Mouse (Mus musculus) kidney, embryonic 15.5 days (tissue): ENCODE results near the gene Plekha6. TPM values are rescaled to one million over a fixed set of nuclear protein-coding genes. Genes with fewer than 3 reads are reported as not detected.

Source experiments
- ATAC-seq: fragments of 200-750 bp; cut with Nextera tagmentation; replicated peaks from 2 replicates; pipeline ENCODE4 v1.8.0; 2017; ENCODE audit warnings: moderate TSS enrichment; ENCODE audit not compliant: low FRiP score
- H3K27ac ChIP-seq: fragments of 300-500 bp; sonication (generic); 2 replicates; pipeline ENCODE4 v1.5.1; 2015; ENCODE audit warnings: mild to moderate bottlenecking, inconsistent platforms
- H3K27me3 ChIP-seq: fragments of 300-500 bp; sonication (generic); 2 replicates; pipeline ENCODE4 v1.6.1; 2015; ENCODE audit warnings: inconsistent platforms
- H3K36me3 ChIP-seq: fragments of 300-500 bp; sonication (generic); 2 replicates; pipeline ENCODE4 v1.6.1; 2015; ENCODE audit warnings: inconsistent platforms
- H3K4me1 ChIP-seq: fragments of 300-500 bp; sonication (generic); 2 replicates; pipeline ENCODE4 v1.6.1; 2015; ENCODE audit warnings: inconsistent platforms
- H3K4me2 ChIP-seq: fragments of 300-500 bp; sonication (generic); 2 replicates; pipeline ENCODE4 v1.6.1; 2015; ENCODE audit warnings: moderate library complexity, mild to moderate bottlenecking, inconsistent platforms
- H3K4me3 ChIP-seq: fragments of 300-500 bp; sonication (generic); replicated peaks from 2 replicates; pipeline ENCODE4 v1.5.1; 2015; ENCODE audit warnings: mild to moderate bottlenecking, inconsistent platforms
- H3K9ac ChIP-seq: fragments of 300-500 bp; sonication (generic); 2 replicates; pipeline ENCODE4 v1.6.1; 2015; ENCODE audit warnings: mild to moderate bottlenecking, inconsistent platforms
- H3K9me3 ChIP-seq: fragments of 300-500 bp; sonication (generic); replicated peaks from 2 replicates; pipeline ENCODE4 v1.6.1; 2016; ENCODE audit warnings: inconsistent platforms
- WGBS: fragments of 180-500 bp; shearing (Covaris S2); methylation state at CpG from one replicate; pipeline ENCODE4 v1.1.7; 2015; ENCODE audit warnings: mixed read lengths; 5-methylcytosine and 5-hydroxymethylcytosine counted together
- polyA plus RNA-seq: library from polyadenylated mRNA; unstranded; fragments of >200 nt; fragmentation: Nextera tagmentation; extraction: Ambion mirVana; gene quantifications from 2 replicates; pipeline ENCODE4 v1.2.1, GENCODE M21; 2015

Gene Plekha6
- polyA plus RNA-seq, 1 experiment from 2014 or later = 6.9 TPM

DNA sequence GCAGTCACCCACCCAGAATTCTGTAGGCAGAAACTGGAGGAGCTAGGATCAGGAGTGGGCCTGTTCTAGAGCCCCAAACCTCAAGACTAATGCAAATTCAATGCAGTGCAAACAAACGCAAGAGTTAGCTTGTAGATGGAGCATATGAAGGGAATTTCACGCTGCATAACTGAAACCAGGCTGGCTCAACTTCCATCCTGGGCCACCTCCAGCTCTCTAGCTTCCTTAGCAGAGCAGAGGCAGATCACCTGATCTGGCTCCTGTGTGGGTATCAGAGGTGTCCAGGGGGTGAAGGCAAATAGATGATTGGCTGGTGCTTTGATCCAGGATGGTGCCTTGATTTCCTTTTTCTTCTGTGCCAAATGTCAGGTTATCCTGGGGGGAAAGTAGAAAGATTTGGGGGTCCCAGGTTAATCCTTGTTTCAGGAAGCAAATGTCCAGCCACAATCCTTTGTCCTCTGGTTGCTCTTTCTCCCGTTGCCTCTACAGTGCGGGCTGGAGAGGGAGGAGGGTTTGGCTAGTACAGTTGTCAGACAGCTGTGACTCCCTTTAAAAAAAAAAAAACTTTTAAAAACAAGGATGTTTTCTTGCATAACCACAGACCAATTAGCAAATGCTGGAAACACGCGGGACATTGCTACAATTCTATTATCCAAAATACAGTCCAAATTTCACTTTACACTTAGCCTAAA lies 75.3 kb downstream of the Plekha6 start:
- 54% methylated on average over 6 of the region's 6 CpGs for WGBS
- H3K27ac ChIP-seq = peak overlapping the region; percentile 56

DNA sequence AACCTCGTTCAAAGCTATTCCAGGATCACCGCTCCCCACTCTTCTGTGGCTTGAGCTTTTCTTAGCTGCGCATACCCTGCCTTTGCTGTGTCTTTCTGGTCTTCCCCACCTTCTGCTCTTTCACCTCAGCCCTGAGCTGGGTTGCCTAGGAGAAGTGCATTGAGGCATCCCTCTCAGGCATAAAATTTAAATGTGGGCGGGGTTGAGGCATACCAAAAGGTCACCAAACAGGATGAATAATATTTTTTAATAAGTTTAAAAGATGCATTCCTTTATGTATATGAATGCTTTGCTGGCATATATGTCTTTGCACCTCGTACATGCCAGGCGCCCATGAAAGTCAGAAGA lies 75.8 kb downstream of the Plekha6 start:
- no peak for ATAC-seq
- Histone ChIP-seq H3K4me1 (peaks cover 59% of the 10 kb centered on the region), H3K27ac (peak overlapping the region; percentile 56), H3K27me3 (no peaks in the 10 kb centered on the region), H3K4me2 (no peak overlapping the region), H3K9me3 (no peaks in the 10 kb centered on the region), H3K4me3 (no peak overlapping the region), H3K36me3 (no peaks in the 10 kb centered on the region), H3K9ac (no peak overlapping the region)
- WGBS = 72% methylated on average over 6 of the region's 6 CpGs

More for the DNA sequence above, 75.3 kb downstream of the Plekha6 start:
- no peak overlapping the region for H3K9ac ChIP-seq
- no peaks in the 10 kb centered on the region for H3K36me3 ChIP-seq
- H3K9me3 ChIP-seq = no peaks in the 10 kb centered on the region
- H3K27me3 ChIP-seq = peaks cover 3% of the 10 kb centered on the region; the same call in 1 of the 2 replicates
- no peak overlapping the region for H3K4me3 ChIP-seq
- H3K4me2 ChIP-seq = no peak overlapping the region
- ATAC-seq = no peak
- peaks cover 57% of the 10 kb centered on the region for H3K4me1 ChIP-seq

DNA sequence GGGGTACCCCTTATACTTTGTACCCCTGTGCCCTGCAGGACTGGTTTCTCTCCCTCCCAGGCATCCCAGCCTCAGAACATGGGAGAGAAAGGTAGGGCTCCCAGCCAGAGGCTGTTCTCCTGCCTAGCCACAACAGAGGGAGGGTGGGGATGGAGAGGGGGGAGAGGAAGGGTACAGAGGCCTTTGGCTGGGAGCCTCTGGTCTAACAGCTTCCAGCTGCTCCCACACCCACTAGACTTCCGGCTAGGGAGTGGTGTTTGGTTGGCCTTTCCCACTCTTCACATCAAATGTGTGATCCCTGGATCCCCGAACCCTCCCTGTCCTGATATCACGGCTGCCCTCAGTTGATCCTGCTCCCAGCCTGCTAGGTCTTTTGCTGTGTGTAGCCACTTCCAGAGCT lies 76.9 kb downstream of the Plekha6 start:
- H3K4me1 ChIP-seq = peaks cover 66% of the 10 kb centered on the region
- peak; percentile 40; the same call in 1 of the 2 replicates for ATAC-seq
- peak overlapping the region; percentile 16; the same call in 1 of the 2 replicates for H3K27ac ChIP-seq

DNA sequence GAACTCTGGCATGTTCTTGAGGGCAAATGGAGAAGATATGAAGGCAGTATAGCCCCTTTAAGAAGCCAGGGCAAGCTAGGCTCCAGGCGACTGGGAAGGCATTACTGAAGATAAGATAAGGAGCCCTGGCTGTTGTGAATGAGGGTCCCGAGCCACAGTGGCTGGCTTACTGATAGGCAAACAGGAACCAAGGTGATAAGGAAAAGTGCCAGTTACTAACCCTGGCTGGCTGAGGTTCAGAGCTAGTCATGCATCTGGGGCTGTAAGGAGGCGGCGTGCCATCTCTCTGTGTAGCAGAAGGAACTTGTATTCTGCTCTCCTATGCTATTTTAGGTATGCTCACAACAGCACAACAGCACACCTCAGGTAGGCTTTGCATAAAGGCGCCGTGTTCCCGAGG lies 80.7 kb downstream of the Plekha6 start:
- H3K9me3 ChIP-seq = no peaks in the 10 kb centered on the region
- peaks cover 45% of the 10 kb centered on the region for H3K4me1 ChIP-seq
- no peaks in the 10 kb centered on the region for H3K36me3 ChIP-seq
- no peak overlapping the region for H3K9ac ChIP-seq
- H3K4me2 ChIP-seq = no peak overlapping the region
- H3K27me3 ChIP-seq = no peaks in the 10 kb centered on the region
- 0 out of 2 replicates have a peak overlapping the region, but pooled peaks have one; percentile 1 for H3K27ac ChIP-seq
- H3K4me3 ChIP-seq = no peak overlapping the region
- 74% methylated on average over 7 of the region's 7 CpGs for WGBS
- no peak for ATAC-seq

More for the DNA sequence above, 76.9 kb downstream of the Plekha6 start:
- H3K4me2 ChIP-seq = no peak overlapping the region
- no peaks in the 10 kb centered on the region for H3K9me3 ChIP-seq
- no peaks in the 10 kb centered on the region for H3K27me3 ChIP-seq
- H3K36me3 ChIP-seq = no peaks in the 10 kb centered on the region
- no peak overlapping the region for H3K4me3 ChIP-seq
- 46% methylated on average over 3 of the region's 3 CpGs for WGBS
- H3K9ac ChIP-seq = no peak overlapping the region

DNA sequence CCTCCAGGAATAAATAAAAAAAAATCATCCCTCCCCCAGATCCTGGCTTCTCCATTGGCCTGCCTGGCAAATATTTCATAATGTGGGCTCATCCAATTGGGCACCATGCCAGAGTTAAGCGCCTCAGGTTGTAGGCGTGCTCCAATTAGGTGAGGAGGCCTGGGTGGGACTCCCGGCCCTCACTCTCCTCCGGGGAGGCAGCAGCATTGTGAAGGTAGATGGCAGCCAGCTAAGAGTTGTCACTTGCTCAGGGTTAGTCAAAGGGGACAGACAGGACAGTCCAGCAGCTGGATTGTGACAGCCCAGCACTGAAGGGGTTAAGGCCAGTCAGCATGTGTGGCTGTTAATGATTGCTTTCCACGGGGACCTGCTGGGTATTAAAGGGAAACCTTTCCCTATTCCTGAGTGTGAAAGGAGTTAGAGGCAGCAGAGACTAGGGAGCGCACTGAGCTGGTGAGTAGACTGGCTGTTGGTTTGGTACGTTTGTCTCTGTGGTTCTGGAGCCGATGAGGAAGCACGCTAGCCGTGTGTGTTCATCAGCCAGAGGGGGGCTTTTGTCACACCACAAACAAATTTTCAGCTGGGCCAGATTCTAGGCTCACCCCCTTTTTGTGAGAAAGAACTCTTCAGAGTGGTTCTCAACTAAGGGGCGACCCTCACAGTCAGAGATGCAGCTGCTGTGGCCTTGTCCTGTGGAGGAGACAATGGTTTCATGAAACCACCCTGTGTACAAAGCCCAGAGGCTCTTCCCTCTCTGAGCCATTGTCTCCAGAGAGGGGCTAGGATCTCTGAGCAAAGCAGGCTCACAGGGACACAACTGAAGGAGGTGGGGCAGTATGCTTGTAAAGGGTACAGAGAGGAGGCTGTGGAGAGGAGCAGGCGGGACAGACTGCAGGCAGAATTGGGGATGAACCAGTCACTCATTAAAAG lies 81.9 kb downstream of the Plekha6 start:
- H3K4me2 ChIP-seq = peak overlapping the region; percentile 45
- H3K9me3 ChIP-seq = no peaks in the 10 kb centered on the region
- peak overlapping the region; percentile 29; the same call in 1 of the 2 replicates for H3K9ac ChIP-seq
- peaks cover 39% of the 10 kb centered on the region for H3K4me1 ChIP-seq
- peak; percentile 66 for ATAC-seq
- H3K36me3 ChIP-seq = no peaks in the 10 kb centered on the region
- H3K4me3 ChIP-seq = peak overlapping the region; percentile 29
- 39% methylated on average over 12 of the region's 12 CpGs for WGBS
- no peaks in the 10 kb centered on the region for H3K27me3 ChIP-seq
- H3K27ac ChIP-seq = peak overlapping the region; percentile 75

DNA sequence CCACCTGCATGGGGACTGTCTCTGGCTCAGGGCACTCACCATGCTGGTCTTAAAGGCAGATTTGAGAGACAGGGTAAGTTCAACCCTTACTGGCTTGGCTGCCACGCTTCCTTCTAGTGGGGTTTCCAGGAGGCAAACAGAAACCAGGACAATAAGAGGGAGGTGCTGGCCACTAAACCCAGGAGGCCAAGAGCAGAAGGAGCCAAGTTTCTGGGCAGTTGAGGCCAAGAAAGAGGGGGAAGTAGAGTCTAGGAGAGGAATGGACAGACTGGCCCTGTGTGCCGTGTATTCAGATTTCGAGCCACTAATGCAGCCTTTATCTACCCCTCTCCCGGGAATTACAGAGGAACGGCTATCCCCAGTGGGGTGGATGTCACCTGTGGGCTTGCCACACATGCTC lies 83.2 kb downstream of the Plekha6 start:
- Histone ChIP-seq H3K36me3 (no peaks in the 10 kb centered on the region), H3K4me1 (peaks cover 46% of the 10 kb centered on the region), H3K4me2 (no peak overlapping the region), H3K4me3 (no peak overlapping the region), H3K27ac (no peak overlapping the region), H3K27me3 (no peaks in the 10 kb centered on the region), H3K9ac (no peak overlapping the region), H3K9me3 (no peaks in the 10 kb centered on the region)
- WGBS = 87% methylated on average over 5 of the region's 5 CpGs
- no peak for ATAC-seq

DNA sequence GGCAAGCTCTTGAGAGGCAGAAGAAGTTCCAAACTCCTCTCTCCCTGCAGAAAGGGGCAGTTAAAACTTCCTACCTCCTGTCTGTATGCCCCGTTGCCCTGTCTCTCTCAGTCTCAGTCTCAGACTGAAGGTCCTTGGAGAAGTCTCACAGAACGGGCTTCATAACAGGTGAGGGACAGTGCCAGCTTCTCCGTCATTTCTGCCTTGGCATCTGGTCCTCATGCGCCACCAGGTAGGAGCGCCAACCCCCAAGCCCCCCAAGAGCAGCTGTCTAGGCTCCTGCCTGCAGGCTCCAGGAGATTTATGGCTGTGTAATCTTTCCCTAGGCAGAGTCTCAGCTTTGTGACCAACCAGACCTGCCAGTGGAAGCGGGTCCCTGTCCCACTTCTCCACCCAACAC lies 86.8 kb downstream of the Plekha6 start:
- H3K4me1 ChIP-seq = peaks cover 68% of the 10 kb centered on the region
- 82% methylated on average over 6 of the region's 6 CpGs for WGBS
- H3K4me3 ChIP-seq = no peak overlapping the region
- ATAC-seq = no peak
- no peak overlapping the region for H3K9ac ChIP-seq
- H3K27me3 ChIP-seq = no peaks in the 10 kb centered on the region
- H3K4me2 ChIP-seq = no peak overlapping the region
- H3K36me3 ChIP-seq = no peaks in the 10 kb centered on the region
- H3K9me3 ChIP-seq = no peaks in the 10 kb centered on the region
- H3K27ac ChIP-seq = peak overlapping the region; percentile 91

DNA sequence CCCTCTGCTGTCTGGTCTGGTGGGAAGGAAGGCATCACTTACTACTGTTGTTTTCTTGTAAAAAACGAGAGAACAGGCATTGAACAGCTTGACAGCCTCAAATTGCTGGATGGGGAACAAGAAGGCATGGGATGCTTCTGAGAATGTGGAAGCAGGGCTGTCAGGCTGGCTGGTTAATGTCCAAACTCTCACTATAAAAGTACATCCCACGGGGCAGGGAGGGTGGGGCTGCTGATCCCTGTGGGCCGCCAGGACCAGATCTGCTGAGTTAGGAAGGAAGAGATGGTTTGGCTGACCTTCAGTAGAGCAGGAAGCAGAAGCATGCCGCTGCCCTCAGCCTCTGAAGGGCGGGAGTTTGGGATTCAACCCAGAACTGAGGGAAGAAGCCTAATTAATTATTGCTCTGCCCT lies 87.6 kb downstream of the Plekha6 start:
- Histone ChIP-seq H3K4me1 (peaks cover 68% of the 10 kb centered on the region), H3K9ac (no peak overlapping the region), H3K9me3 (no peaks in the 10 kb centered on the region), H3K4me2 (no peak overlapping the region), H3K36me3 (no peaks in the 10 kb centered on the region), H3K27me3 (no peaks in the 10 kb centered on the region), H3K4me3 (no peak overlapping the region), H3K27ac (peak overlapping the region; percentile 91)
- ATAC-seq = peak; percentile 67
- 14% methylated on average over 5 of the region's 5 CpGs for WGBS

DNA sequence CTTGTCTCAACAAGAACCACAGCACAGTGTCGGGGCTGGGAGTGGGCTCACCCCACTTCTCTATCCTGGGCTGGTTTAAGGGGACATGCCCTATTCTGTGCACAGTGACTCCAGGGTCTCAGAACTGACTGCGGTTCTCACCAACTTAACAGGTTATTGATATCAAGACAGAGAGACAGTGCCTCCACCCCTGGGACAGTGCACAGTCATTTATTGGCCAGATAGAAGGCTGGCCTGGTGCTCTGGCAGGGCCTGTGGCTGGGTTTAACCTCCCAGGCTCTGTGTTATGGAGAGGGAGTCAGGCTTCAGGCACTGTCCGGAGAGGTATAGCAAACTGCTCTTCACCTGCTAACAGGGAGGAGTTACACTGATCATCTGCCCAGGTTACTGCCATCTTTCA lies 88.2 kb downstream of the Plekha6 start:
- Histone ChIP-seq H3K4me1 (peaks cover 72% of the 10 kb centered on the region), H3K27me3 (no peaks in the 10 kb centered on the region), H3K27ac (peak overlapping the region; percentile 91), H3K36me3 (no peaks in the 10 kb centered on the region), H3K4me3 (no peak overlapping the region), H3K4me2 (no peak overlapping the region), H3K9ac (no peak overlapping the region), H3K9me3 (no peaks in the 10 kb centered on the region)
- 82% methylated on average over 3 of the region's 3 CpGs for WGBS
- no peak for ATAC-seq

DNA sequence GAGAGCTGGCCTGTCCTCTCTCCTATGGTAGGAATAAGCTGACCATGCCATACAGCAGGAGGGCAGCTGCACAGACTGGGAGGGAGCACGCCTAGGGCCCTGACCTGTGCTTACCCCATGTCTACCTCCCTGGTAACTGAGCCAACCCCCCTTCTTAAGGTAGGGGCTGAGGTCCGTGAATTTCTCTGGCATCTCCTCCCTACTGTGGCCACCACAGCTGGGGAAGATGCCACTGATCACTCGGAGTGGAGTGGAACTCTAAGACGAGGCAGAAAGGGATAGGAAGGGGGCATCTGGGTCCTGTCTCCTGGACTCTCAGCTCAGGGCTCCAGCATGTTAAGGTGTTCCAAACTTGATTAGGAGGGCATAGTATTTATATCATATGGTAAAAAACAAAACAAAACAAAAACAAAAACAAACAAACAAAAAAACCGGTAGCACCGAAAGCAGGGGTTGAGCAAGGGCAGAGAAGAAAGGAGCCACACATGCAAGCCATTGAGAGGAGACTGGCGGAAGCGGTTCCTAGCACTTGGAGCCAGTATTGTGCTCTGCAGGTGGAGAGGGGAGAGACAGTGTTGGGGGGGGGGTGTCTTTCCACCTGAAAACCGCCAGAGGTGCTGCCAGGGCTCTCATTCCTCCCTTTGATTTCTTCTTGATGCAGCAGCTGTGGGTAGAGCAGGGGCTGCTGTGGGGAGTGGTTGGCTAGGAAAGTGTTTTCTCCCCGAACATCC lies 89.0 kb downstream of the Plekha6 start:
- Histone ChIP-seq H3K9me3 (no peaks in the 10 kb centered on the region), H3K4me3 (no peak overlapping the region), H3K4me1 (peaks cover 72% of the 10 kb centered on the region), H3K36me3 (no peaks in the 10 kb centered on the region), H3K9ac (no peak overlapping the region), H3K27ac (peak overlapping the region; percentile 91), H3K27me3 (no peaks in the 10 kb centered on the region), H3K4me2 (no peak overlapping the region)
- ATAC-seq = no peak
- 58% methylated on average over 10 of the region's 10 CpGs for WGBS

DNA sequence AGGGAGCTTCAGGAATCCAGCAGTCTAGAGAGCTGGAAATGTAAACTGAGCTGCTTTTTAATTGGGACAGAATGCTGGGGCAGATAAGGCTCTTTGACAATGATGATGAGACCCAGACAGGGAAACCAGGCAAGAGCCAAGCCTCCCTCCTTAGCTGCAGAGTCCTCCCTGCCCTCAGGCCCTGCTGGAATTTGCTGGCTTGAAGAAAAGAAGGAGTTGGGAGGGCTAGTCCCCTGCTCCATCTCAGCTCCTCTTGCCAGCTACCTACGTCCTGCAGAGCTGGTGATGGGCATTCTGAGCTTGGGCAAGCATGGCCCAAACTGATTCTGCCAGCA lies 89.5 kb downstream of the Plekha6 start:
- no peak for ATAC-seq
- Histone ChIP-seq H3K4me2 (no peak overlapping the region), H3K9ac (no peak overlapping the region), H3K27me3 (no peaks in the 10 kb centered on the region), H3K27ac (peak overlapping the region; percentile 91), H3K36me3 (no peaks in the 10 kb centered on the region), H3K4me3 (no peak overlapping the region), H3K4me1 (peaks cover 76% of the 10 kb centered on the region), H3K9me3 (no peaks in the 10 kb centered on the region)
- WGBS = 58% methylated on average over 1 of the region's 1 CpGs

DNA sequence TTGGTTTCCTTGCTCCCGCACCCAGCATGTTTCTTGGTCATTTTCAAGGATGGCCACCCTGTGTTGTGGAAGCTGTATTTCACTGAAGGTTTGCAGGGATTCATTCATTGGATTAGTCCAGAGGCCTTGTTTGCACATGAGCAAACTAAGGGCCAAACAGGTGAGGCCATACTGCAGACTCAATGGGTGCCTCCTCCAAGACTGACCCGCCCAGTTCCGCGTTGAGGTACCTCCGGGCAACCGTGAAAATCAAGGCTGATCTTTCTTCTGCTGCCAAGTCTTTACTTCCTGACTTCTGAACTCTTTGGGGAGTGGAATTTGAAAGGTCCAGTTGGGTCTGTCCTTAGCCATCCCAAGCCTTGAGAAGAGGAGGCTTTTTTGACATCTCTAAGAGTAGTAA lies 90.2 kb downstream of the Plekha6 start:
- 70% methylated on average over 6 of the region's 6 CpGs for WGBS
- peaks cover 76% of the 10 kb centered on the region for H3K4me1 ChIP-seq

More for the DNA sequence above, 90.2 kb downstream of the Plekha6 start:
- Histone ChIP-seq H3K9me3 (no peaks in the 10 kb centered on the region), H3K4me3 (no peak overlapping the region), H3K36me3 (no peaks in the 10 kb centered on the region), H3K27me3 (no peaks in the 10 kb centered on the region), H3K9ac (no peak overlapping the region), H3K4me2 (no peak overlapping the region), H3K27ac (peak overlapping the region; percentile 91)
- ATAC-seq = no peak
